Mouse (Mus musculus) granulocyte monocyte progenitor cell, adult 5-6 weeks (primary cell): Measurements from ENCODE around the gene Gstm1. TPM values are rescaled to one million over a fixed set of nuclear protein-coding genes. Genes with fewer than 3 reads are reported as not detected.
"Not testable (repeated sequence)": the region's sequence is repeated elsewhere in the genome, so short reads cannot be mapped to it uniquely, and the experiment has no call there.

Source experiments
- ATAC-seq: replicated peaks from 2 replicates; pipeline ENCODE4 v1.8.0; 2016; ENCODE audit warnings: mild to moderate bottlenecking, moderate TSS enrichment, inconsistent platforms; ENCODE audit not compliant: poor library complexity, severe bottlenecking
- total RNA-seq, 2 experiments: library from RNA; stranded (forward) in 1 of 2; stranded (reverse) in 1 of 2; fragments of 200-712, 200-1000 nt in 1 of 2; fragments of >200 nt in 1 of 2; fragmentation: Nextera tagmentation in 1 of 2; gene quantifications; 2 replicates each; pipeline ENCODE4 v1.2.3; 2014 to 2017

The Gstm1 gene
- total RNA-seq, 2 experiments from 2014 or later: 672 to 1,261 TPM

- not testable (repeated sequence) for ATAC-seq
Measured at GRCm38 (mm10) chr3:107971101-107971500, 46.7 kb downstream of the Gstm1 start.

GRCm38 (mm10) chr3:107968724-107969395, 48.9 kb downstream of the Gstm1 start, which contains the start of gene Gstm3:
Gene Gstm3 (minus strand): TSS chr3:107969283.
- ATAC-seq: no peak

DNA sequence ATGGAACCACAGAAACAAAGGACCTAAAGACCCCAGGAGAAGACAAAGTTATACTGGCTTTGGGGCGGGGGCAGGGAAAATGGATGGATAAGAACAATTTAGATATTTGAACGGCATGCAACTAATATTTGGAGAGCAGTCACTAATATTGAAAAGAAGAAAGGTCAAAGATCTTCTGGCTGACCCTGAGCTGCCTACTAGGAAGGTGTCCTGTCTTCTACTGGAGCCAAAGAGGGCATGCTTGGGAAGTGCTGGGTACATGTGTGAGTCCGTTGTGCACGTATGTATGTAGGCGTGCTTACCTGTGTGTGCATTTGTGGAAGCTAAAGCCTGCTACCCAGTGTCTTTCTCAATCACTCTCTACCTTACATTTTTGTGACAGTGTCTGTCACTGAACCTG, 51.1 kb downstream of the Gstm1 start:
- no peak for ATAC-seq

DNA sequence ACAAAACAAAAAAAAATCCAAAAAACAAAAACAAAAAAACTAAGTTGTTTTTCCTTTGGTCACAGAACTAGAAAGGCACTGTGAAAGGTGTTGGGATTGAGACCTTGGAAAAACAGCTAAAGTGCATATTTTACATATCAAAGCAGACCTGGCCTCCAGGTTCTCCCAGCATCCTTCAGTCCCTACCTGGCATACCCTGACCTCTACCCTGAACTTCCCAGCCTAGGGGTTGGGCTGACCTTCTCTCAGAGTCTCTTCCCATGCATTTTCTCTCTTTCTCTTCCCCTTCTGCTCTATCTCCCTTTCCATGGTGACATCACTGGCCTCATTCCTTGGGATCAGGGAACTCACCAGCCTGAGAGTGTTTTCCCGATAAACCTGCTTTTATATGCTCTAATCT, 52.2 kb downstream of the Gstm1 start:
- ATAC-seq: no peak

DNA sequence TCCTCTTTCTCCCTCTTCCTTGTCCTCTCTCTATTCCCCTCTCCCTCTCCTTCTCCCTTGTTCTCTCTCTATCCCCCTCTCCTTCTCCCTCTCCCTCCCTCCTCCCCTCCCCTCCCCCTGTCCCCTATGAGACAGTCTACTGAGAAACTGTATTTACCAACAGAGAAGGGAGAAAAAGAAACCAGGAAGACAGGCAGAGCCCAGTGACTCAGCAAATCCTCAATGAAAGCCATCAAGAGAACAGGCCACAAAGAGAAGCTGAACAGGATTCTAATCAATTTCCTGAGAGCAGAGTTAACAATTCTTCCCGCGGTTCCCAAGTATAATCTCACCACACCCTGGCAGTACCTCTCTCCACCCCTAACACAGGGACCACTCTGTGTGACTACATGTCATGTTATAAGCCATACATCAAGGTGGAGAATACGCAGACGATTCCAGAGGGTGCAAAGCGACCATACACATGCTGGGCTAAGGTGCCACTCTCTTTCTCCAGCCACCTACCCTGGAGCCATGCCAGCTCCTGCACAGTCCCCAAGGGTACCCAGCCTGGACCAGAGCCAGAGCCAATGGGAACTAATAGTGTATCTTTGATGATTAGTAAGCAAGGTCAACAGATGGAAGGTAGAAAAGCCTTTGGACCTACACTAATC, 53.0 kb downstream of the Gstm1 start:
- ATAC-seq: peak; percentile 67

GRCm38 (mm10) chr3:107964026-107964425, 53.7 kb downstream of the Gstm1 start:
- peak; percentile 36 for ATAC-seq

Other genes starting within 250 kb of the Gstm1 start
- gene Eps8l3, start 140.7 kb downstream of the Gstm1 start, total RNA-seq (2014; fragmentation: Nextera tagmentation): not detected in 2 replicates
- gene Eps8l3, start 140.7 kb downstream of the Gstm1 start, total RNA-seq (2017): not detected in 2 replicates
- 16.0 and 24.7 TPM in 2 replicates for gene Gstm5, start 122.2 kb downstream of the Gstm1 start, total RNA-seq (2014; fragmentation: Nextera tagmentation)
- gene Gstm5, start 122.2 kb downstream of the Gstm1 start, total RNA-seq (2017): 13.2 and 18.3 TPM in 2 replicates
- 7.1 and 11.3 TPM in 2 replicates for gene Gstm7, start 86.2 kb downstream of the Gstm1 start, total RNA-seq (2014; fragmentation: Nextera tagmentation)
- gene Gstm7, start 86.2 kb downstream of the Gstm1 start, total RNA-seq (2017): 1.8 and 7.3 TPM in 2 replicates
- gene Gstm6, start 74.2 kb downstream of the Gstm1 start, total RNA-seq (2014; fragmentation: Nextera tagmentation): not detected in 2 replicates
- not detected in 2 replicates for gene Gstm6, start 74.2 kb downstream of the Gstm1 start, total RNA-seq (2017)
- not detected in 2 replicates for gene Gstm3, start 48.7 kb downstream of the Gstm1 start, total RNA-seq (2014; fragmentation: Nextera tagmentation)
- not detected in 2 replicates for gene Gstm3, start 48.7 kb downstream of the Gstm1 start, total RNA-seq (2017)
- gene Gstm2, start 31.5 kb downstream of the Gstm1 start, total RNA-seq (2014; fragmentation: Nextera tagmentation): 2.2 and 6.2 TPM in 2 replicates
- 4.3 and 5.6 TPM in 2 replicates for gene Gstm2, start 31.5 kb downstream of the Gstm1 start, total RNA-seq (2017)
- 21.7 and 31.2 TPM in 2 replicates for gene Gstm4, start 26.9 kb upstream of the Gstm1 start, total RNA-seq (2014; fragmentation: Nextera tagmentation)
- gene Gstm4, start 26.9 kb upstream of the Gstm1 start, total RNA-seq (2017): 16.3 and 35.5 TPM in 2 replicates
- gene Ampd2, start 68.7 kb upstream of the Gstm1 start, total RNA-seq (2014; fragmentation: Nextera tagmentation): 126 and 158 TPM in 2 replicates
- 54.6 and 69.6 TPM in 2 replicates for gene Ampd2, start 68.7 kb upstream of the Gstm1 start, total RNA-seq (2017)
- 1.9 and 2.2 TPM in 2 replicates for gene Gnat2, start 74.8 kb upstream of the Gstm1 start, total RNA-seq (2014; fragmentation: Nextera tagmentation)
- gene Gnat2, start 74.8 kb upstream of the Gstm1 start, total RNA-seq (2017): 2.5 TPM in 1 of 2 replicates, not detected in the other
- gene Gnai3, start 128.2 kb upstream of the Gstm1 start, total RNA-seq (2014; fragmentation: Nextera tagmentation): 82.3 and 93.1 TPM in 2 replicates
- 139 and 189 TPM in 2 replicates for gene Gnai3, start 128.2 kb upstream of the Gstm1 start, total RNA-seq (2017)
- gene Gpr61, start 136.9 kb upstream of the Gstm1 start, total RNA-seq (2014; fragmentation: Nextera tagmentation): not detected in 2 replicates
- gene Gpr61, start 136.9 kb upstream of the Gstm1 start, total RNA-seq (2017): not detected in 2 replicates
- gene Amigo1, start 168.4 kb upstream of the Gstm1 start, total RNA-seq (2014; fragmentation: Nextera tagmentation): 1.9 and 4.4 TPM in 2 replicates
- 2.0 and 3.4 TPM in 2 replicates for gene Amigo1, start 168.4 kb upstream of the Gstm1 start, total RNA-seq (2017)
- 5.0 and 5.8 TPM in 2 replicates for gene Cyb561d1, start 183.2 kb upstream of the Gstm1 start, total RNA-seq (2014; fragmentation: Nextera tagmentation)
- 3.5 and 3.9 TPM in 2 replicates for gene Cyb561d1, start 183.2 kb upstream of the Gstm1 start, total RNA-seq (2017)
- gene Atxn7l2, start 193.0 kb upstream of the Gstm1 start, total RNA-seq (2014; fragmentation: Nextera tagmentation): 6.7 and 6.8 TPM in 2 replicates
- 1.1 and 1.5 TPM in 2 replicates for gene Atxn7l2, start 193.0 kb upstream of the Gstm1 start, total RNA-seq (2017)
- not detected in 2 replicates for gene Sypl2, start 208.7 kb upstream of the Gstm1 start, total RNA-seq (2014; fragmentation: Nextera tagmentation)
- gene Sypl2, start 208.7 kb upstream of the Gstm1 start, total RNA-seq (2017): not detected in 2 replicates
- 258 and 273 TPM in 2 replicates for gene Psma5, start 239.0 kb upstream of the Gstm1 start, total RNA-seq (2014; fragmentation: Nextera tagmentation)
- 264 and 296 TPM in 2 replicates for gene Psma5, start 239.0 kb upstream of the Gstm1 start, total RNA-seq (2017)